Mouse (Mus musculus): ENCODE results near the gene Pmepa1. TPM values are rescaled to one million over a fixed set of nuclear protein-coding genes. Genes with fewer than 3 reads are reported as not detected.
A peak's percentile ranks its signal among the peaks of the same experiment; 100 is the strongest.

Pmepa1 gene
- polyA plus RNA-seq, 1 experiment from 2014 or later, result 7.2 TPM

GRCm38 (mm10) chr2:173181901-173182300 is 94.4 kb downstream of the Pmepa1 start:
- H3K9me3 ChIP-seq (replicated peaks; ENCODE audit: control insufficient read depth, low read length), result no peaks in the 10 kb centered on the region
- WGBS, result 89% methylated on average over 7 of the region's 7 CpGs
- no peak for ATAC-seq (ENCODE audit: insufficient read depth, low FRiP score)
- H3K36me3 ChIP-seq (ENCODE audit: control insufficient read depth, insufficient read depth, low read length), result no peaks in the 10 kb centered on the region
- no peak overlapping the region for H3K4me2 ChIP-seq (ENCODE audit: low read depth, low read length)
- no peaks in the 10 kb centered on the region; the same call in 1 of the 2 replicates for H3K27me3 ChIP-seq (ENCODE audit: control insufficient read depth, insufficient read depth, low read length)
- H3K4me3 ChIP-seq (replicated peaks; ENCODE audit: low read length), result no peak overlapping the region
- peaks cover 5% of the 10 kb centered on the region; the same call in 1 of the 2 replicates for H3K4me1 ChIP-seq (ENCODE audit: control insufficient read depth, insufficient read depth, low read length)
- no peak overlapping the region for H3K9ac ChIP-seq (ENCODE audit: low read length)
- H3K27ac ChIP-seq (ENCODE audit: low read length), result no peak overlapping the region

GRCm38 (mm10) chr2:173181486-173181885 is 94.8 kb downstream of the Pmepa1 start:
- H3K36me3 ChIP-seq (ENCODE audit: control insufficient read depth, insufficient read depth, low read length), result no peaks in the 10 kb centered on the region
- no peaks in the 10 kb centered on the region for H3K9me3 ChIP-seq (replicated peaks; ENCODE audit: control insufficient read depth, low read length)
- no peak overlapping the region for H3K27ac ChIP-seq (ENCODE audit: low read length)
- 62% methylated on average over 5 of the region's 5 CpGs for WGBS
- H3K4me1 ChIP-seq (ENCODE audit: control insufficient read depth, insufficient read depth, low read length), result peaks cover under 1% of the 10 kb centered on the region; the same call in 1 of the 2 replicates
- no peak overlapping the region for H3K4me3 ChIP-seq (replicated peaks; ENCODE audit: low read length)
- no peak overlapping the region for H3K9ac ChIP-seq (ENCODE audit: low read length)
- H3K4me2 ChIP-seq (ENCODE audit: low read depth, low read length), result no peak overlapping the region
- ATAC-seq (ENCODE audit: insufficient read depth, low FRiP score), result no peak
- H3K27me3 ChIP-seq (ENCODE audit: control insufficient read depth, insufficient read depth, low read length), result no peaks in the 10 kb centered on the region; the same call in 1 of the 2 replicates

- Histone ChIP-seq H3K4me3 (replicated peaks; ENCODE audit: low read length) (no peak overlapping the region), H3K27me3 (ENCODE audit: control insufficient read depth, insufficient read depth, low read length) (no peaks in the 10 kb centered on the region; the same call in 1 of the 2 replicates), H3K27ac (ENCODE audit: low read length) (no peak overlapping the region), H3K4me2 (ENCODE audit: low read depth, low read length) (no peak overlapping the region), H3K9ac (ENCODE audit: low read length) (no peak overlapping the region), H3K36me3 (ENCODE audit: control insufficient read depth, insufficient read depth, low read length) (no peaks in the 10 kb centered on the region), H3K9me3 (replicated peaks; ENCODE audit: control insufficient read depth, low read length) (no peaks in the 10 kb centered on the region), H3K4me1 (ENCODE audit: control insufficient read depth, insufficient read depth, low read length) (no peaks in the 10 kb centered on the region)
- WGBS, result 75% methylated on average over 11 of the region's 11 CpGs
- no peak for ATAC-seq (ENCODE audit: insufficient read depth, low FRiP score)
These were observed 95.5 kb downstream of the Pmepa1 start for GRCm38 (mm10) chr2:173180721-173181388.

GRCm38 (mm10) chr2:173180026-173180425 is 96.3 kb downstream of the Pmepa1 start:
- no peaks in the 10 kb centered on the region for H3K4me1 ChIP-seq (ENCODE audit: control insufficient read depth, insufficient read depth, low read length)
- H3K36me3 ChIP-seq (ENCODE audit: control insufficient read depth, insufficient read depth, low read length), result no peaks in the 10 kb centered on the region
- no peak overlapping the region for H3K4me2 ChIP-seq (ENCODE audit: low read depth, low read length)
- WGBS, result 78% methylated on average over 4 of the region's 4 CpGs
- H3K27ac ChIP-seq (ENCODE audit: low read length), result no peak overlapping the region
- ATAC-seq (ENCODE audit: insufficient read depth, low FRiP score), result no peak
- no peak overlapping the region for H3K4me3 ChIP-seq (replicated peaks; ENCODE audit: low read length)
- no peaks in the 10 kb centered on the region for H3K9me3 ChIP-seq (replicated peaks; ENCODE audit: control insufficient read depth, low read length)
- no peaks in the 10 kb centered on the region; the same call in 1 of the 2 replicates for H3K27me3 ChIP-seq (ENCODE audit: control insufficient read depth, insufficient read depth, low read length)
- H3K9ac ChIP-seq (ENCODE audit: low read length), result no peak overlapping the region

GRCm38 (mm10) chr2:173179046-173179445 is 97.3 kb downstream of the Pmepa1 start:
- WGBS, result 75% methylated on average over 7 of the region's 7 CpGs
- H3K4me1 ChIP-seq (ENCODE audit: control insufficient read depth, insufficient read depth, low read length), result peaks cover 7% of the 10 kb centered on the region
- ATAC-seq (ENCODE audit: insufficient read depth, low FRiP score), result no peak
- no peak overlapping the region for H3K4me3 ChIP-seq (replicated peaks; ENCODE audit: low read length)
- H3K9me3 ChIP-seq (replicated peaks; ENCODE audit: control insufficient read depth, low read length), result no peaks in the 10 kb centered on the region
- no peak overlapping the region for H3K27ac ChIP-seq (ENCODE audit: low read length)
- H3K9ac ChIP-seq (ENCODE audit: low read length), result no peak overlapping the region
- H3K4me2 ChIP-seq (ENCODE audit: low read depth, low read length), result no peak overlapping the region
- H3K27me3 ChIP-seq (ENCODE audit: control insufficient read depth, insufficient read depth, low read length), result no peaks in the 10 kb centered on the region
- no peaks in the 10 kb centered on the region for H3K36me3 ChIP-seq (ENCODE audit: control insufficient read depth, insufficient read depth, low read length)

GRCm38 (mm10) chr2:173177951-173178350 is 98.4 kb downstream of the Pmepa1 start:
- Histone ChIP-seq H3K36me3 (ENCODE audit: control insufficient read depth, insufficient read depth, low read length) (no peaks in the 10 kb centered on the region), H3K27me3 (ENCODE audit: control insufficient read depth, insufficient read depth, low read length) (no peaks in the 10 kb centered on the region), H3K9me3 (replicated peaks; ENCODE audit: control insufficient read depth, low read length) (no peaks in the 10 kb centered on the region), H3K4me2 (ENCODE audit: low read depth, low read length) (no peak overlapping the region), H3K4me3 (replicated peaks; ENCODE audit: low read length) (no peak overlapping the region), H3K27ac (ENCODE audit: low read length) (peak overlapping the region; percentile 42; the same call in 1 of the 2 replicates), H3K9ac (ENCODE audit: low read length) (no peak overlapping the region), H3K4me1 (ENCODE audit: control insufficient read depth, insufficient read depth, low read length) (peaks cover 16% of the 10 kb centered on the region)
- ATAC-seq (ENCODE audit: insufficient read depth, low FRiP score), result no peak
- 70% methylated on average over 8 of the region's 8 CpGs for WGBS

GRCm38 (mm10) chr2:173177481-173177880 is 98.9 kb downstream of the Pmepa1 start:
- Histone ChIP-seq H3K36me3 (ENCODE audit: control insufficient read depth, insufficient read depth, low read length) (no peaks in the 10 kb centered on the region), H3K27ac (ENCODE audit: low read length) (peak overlapping the region; percentile 42; the same call in 1 of the 2 replicates), H3K4me1 (ENCODE audit: control insufficient read depth, insufficient read depth, low read length) (peaks cover 21% of the 10 kb centered on the region), H3K4me3 (replicated peaks; ENCODE audit: low read length) (no peak overlapping the region), H3K9me3 (replicated peaks; ENCODE audit: control insufficient read depth, low read length) (no peaks in the 10 kb centered on the region), H3K4me2 (ENCODE audit: low read depth, low read length) (no peak overlapping the region), H3K9ac (ENCODE audit: low read length) (no peak overlapping the region), H3K27me3 (ENCODE audit: control insufficient read depth, insufficient read depth, low read length) (no peaks in the 10 kb centered on the region)
- 68% methylated on average over 5 of the region's 5 CpGs for WGBS
- ATAC-seq (ENCODE audit: insufficient read depth, low FRiP score), result no peak

GRCm38 (mm10) chr2:173175703-173176102 is 100.6 kb downstream of the Pmepa1 start:
- H3K27me3 ChIP-seq (ENCODE audit: control insufficient read depth, insufficient read depth, low read length), result no peaks in the 10 kb centered on the region
- H3K9me3 ChIP-seq (replicated peaks; ENCODE audit: control insufficient read depth, low read length), result no peaks in the 10 kb centered on the region
- no peak overlapping the region for H3K27ac ChIP-seq (ENCODE audit: low read length)
- H3K4me2 ChIP-seq (ENCODE audit: low read depth, low read length), result no peak overlapping the region
- no peak overlapping the region for H3K4me3 ChIP-seq (replicated peaks; ENCODE audit: low read length)
- H3K9ac ChIP-seq (ENCODE audit: low read length), result no peak overlapping the region
- H3K4me1 ChIP-seq (ENCODE audit: control insufficient read depth, insufficient read depth, low read length), result peaks cover 35% of the 10 kb centered on the region
- WGBS, result 92% methylated on average over 5 of the region's 5 CpGs
- no peaks in the 10 kb centered on the region for H3K36me3 ChIP-seq (ENCODE audit: control insufficient read depth, insufficient read depth, low read length)
- no peak for ATAC-seq (ENCODE audit: insufficient read depth, low FRiP score)

- peak overlapping the region; percentile 52 for H3K4me2 ChIP-seq (ENCODE audit: low read depth, low read length)
- peaks cover 35% of the 10 kb centered on the region for H3K4me1 ChIP-seq (ENCODE audit: control insufficient read depth, insufficient read depth, low read length)
- no peaks in the 10 kb centered on the region for H3K27me3 ChIP-seq (ENCODE audit: control insufficient read depth, insufficient read depth, low read length)
- no peak overlapping the region for H3K4me3 ChIP-seq (replicated peaks; ENCODE audit: low read length)
- H3K9ac ChIP-seq (ENCODE audit: low read length), result peak overlapping the region; percentile 24; the same call in 1 of the 2 replicates
- WGBS, result 18% methylated on average over 1 of the region's 1 CpGs
- no peaks in the 10 kb centered on the region for H3K36me3 ChIP-seq (ENCODE audit: control insufficient read depth, insufficient read depth, low read length)
- no peak for ATAC-seq (ENCODE audit: insufficient read depth, low FRiP score)
- peak overlapping the region; percentile 95 for H3K27ac ChIP-seq (ENCODE audit: low read length)
- H3K9me3 ChIP-seq (replicated peaks; ENCODE audit: control insufficient read depth, low read length), result no peaks in the 10 kb centered on the region
These were observed 101.8 kb downstream of the Pmepa1 start for GRCm38 (mm10) chr2:173174569-173174968.
